Mouse (Mus musculus): ENCODE measurements around the gene Slc26a5.

- TF ChIP-seq NELFE (IDR thresholded peaks at IDR 0.05; ENCODE audit: low read depth, low read length), result no peak
- no peak for TF ChIP-seq POLR2A (IDR thresholded peaks at IDR 0.05; ENCODE audit: low read depth, low read length)
- TF ChIP-seq CTCF (conservative IDR thresholded peaks at IDR 0.05 in 1 of 2, IDR thresholded peaks at IDR 0.05 in 1 of 2; ENCODE audit: low read depth in 2 of 2, low read length in 2 of 2), result no peak
- TF ChIP-seq SMC3 (IDR thresholded peaks at IDR 0.05; ENCODE audit: low read depth, low read length), result no peak
These were observed 18.0 kb downstream of the Slc26a5 start for GRCm38 (mm10) chr5:21847438-21847837.
